Mouse (Mus musculus) embryonic facial prominence, embryonic 10.5 days (tissue): ENCODE data around the gene Tstd1. TPM values are rescaled to one million over a fixed set of nuclear protein-coding genes. Genes with fewer than 3 reads are reported as not detected.

Experiments used
- DNase-seq: peaks from one replicate; pipeline ENCODE4 v3.0.0-alpha.2; 2017; ENCODE audit warnings: low spot score
- H3K27ac ChIP-seq: fragments of 300-500 bp; sonication (generic); replicated peaks from 2 replicates; pipeline ENCODE4 v1.5.1; 2016; ENCODE audit warnings: mild to moderate bottlenecking
- H3K27me3 ChIP-seq: fragments of 300-500 bp; sonication (generic); replicated peaks from 2 replicates; pipeline ENCODE4 v1.6.1; 2016; ENCODE audit warnings: low read depth, mild to moderate bottlenecking; ENCODE audit not compliant: poor library complexity, severe bottlenecking
- H3K36me3 ChIP-seq: fragments of 300-500 bp; sonication (generic); replicated peaks from 2 replicates; pipeline ENCODE4 v1.6.1; 2016; ENCODE audit warnings: mild to moderate bottlenecking, moderate library complexity
- H3K4me1 ChIP-seq: fragments of 300-500 bp; sonication (generic); 2 replicates; pipeline ENCODE4 v1.6.1; 2016
- H3K4me3 ChIP-seq: fragments of 300-500 bp; sonication (generic); 2 replicates; pipeline ENCODE4 v1.5.1; 2016; ENCODE audit warnings: mild to moderate bottlenecking, moderate library complexity
- H3K9me3 ChIP-seq: fragments of 300-500 bp; sonication (generic); 2 replicates; pipeline ENCODE4 v1.6.1; 2016; ENCODE audit warnings: mild to moderate bottlenecking
- WGBS: fragments of 180-500 bp; shearing (Covaris S2); methylation state at CpG from one replicate; pipeline ENCODE4 v1.1.7; 2016; 5-methylcytosine and 5-hydroxymethylcytosine counted together
- polyA plus RNA-seq: library from polyadenylated mRNA; unstranded; fragments of >200 nt; fragmentation: Nextera tagmentation; extraction: Ambion mirVana; gene quantifications from 2 replicates; pipeline ENCODE4 v1.2.1, GENCODE M21; 2016

Tstd1 gene
- polyA plus RNA-seq, 1 experiment from 2014 or later: 6.0 TPM

DNA sequence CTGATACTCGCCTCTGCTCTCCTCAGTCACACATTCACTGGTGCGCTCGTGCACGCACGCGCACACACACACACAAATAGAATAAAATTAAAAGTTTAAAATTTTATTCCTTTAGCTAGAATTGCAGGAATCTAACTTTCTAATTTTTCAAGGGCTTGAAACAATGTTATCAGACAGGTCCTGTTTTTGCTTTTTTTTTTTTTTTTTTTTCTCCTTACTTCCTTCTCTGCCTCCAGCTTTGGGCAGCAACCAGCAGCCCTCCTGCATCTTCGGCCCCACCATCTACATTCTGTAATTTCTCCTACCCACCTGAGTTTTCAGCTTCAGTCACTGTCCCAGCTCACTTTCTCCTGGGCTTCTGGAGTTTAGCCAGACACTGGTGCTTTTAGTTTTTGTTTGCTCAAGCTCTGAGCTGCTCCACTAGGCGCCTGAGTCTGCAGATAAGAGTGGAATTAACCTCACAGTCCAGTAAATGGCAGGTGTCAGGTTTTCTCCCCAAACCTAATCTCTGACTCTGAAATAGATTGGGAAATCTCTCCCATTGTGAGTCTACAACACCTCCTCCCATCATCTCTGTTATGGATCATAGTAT, 3.9 kb downstream of the Tstd1 start:
- Histone ChIP-seq H3K27ac (no peak overlapping the region), H3K27me3 (no peaks in the 10 kb centered on the region), H3K4me1 (peaks cover 6% of the 10 kb centered on the region; the same call in 1 of the 2 replicates), H3K36me3 (peaks cover 38% of the 10 kb centered on the region), H3K4me3 (no peak overlapping the region), H3K9me3 (no peaks in the 10 kb centered on the region)
- WGBS: 89% methylated on average over 8 of the region's 8 CpGs
- no peak for DNase-seq

DNA sequence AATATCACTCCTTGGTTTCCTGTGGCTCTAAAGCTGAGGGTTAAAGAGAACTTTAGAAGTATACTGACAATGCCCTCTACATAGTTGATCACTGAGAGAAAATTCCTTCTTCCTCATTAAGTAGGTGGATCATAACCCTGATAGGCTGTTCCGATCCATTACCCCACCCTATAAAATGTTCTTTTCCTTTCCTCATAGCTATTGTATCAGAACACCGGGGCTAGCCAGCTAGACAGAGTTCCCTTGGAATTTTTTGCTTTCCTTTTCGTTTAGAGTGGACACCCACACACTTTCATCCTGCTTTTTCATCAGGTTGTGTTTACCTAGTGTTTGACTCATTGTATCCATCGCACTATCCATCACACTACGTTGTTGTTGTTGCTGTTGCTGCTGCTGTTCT, 6.0 kb downstream of the Tstd1 start:
- no peak for DNase-seq
- Histone ChIP-seq H3K4me1 (no peaks in the 10 kb centered on the region), H3K27me3 (no peaks in the 10 kb centered on the region), H3K36me3 (peaks cover 17% of the 10 kb centered on the region), H3K9me3 (no peaks in the 10 kb centered on the region), H3K4me3 (no peak overlapping the region), H3K27ac (no peak overlapping the region)
- 82% methylated on average over 5 of the region's 5 CpGs for WGBS

DNA sequence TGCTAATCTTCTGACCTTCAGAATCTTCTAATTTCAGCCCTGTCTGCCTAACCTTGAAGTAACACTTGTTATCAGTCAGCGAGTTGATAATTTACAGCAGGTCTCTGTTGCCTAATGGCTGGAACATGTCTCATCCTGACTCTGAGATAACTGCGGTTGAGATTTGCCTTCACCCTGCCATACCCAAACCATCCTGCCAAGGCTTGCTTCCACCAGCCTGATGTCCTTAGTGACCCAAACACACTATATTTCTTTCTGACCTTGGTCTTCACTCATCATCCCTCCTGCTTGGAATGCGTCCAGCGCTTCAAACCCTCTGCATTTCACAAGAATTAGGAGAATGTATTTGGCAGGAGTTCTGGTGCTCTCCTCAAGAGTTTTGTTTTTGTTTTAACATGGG, 6.5 kb downstream of the Tstd1 start:
- Histone ChIP-seq H3K36me3 (peaks cover 12% of the 10 kb centered on the region), H3K9me3 (no peaks in the 10 kb centered on the region), H3K27me3 (no peaks in the 10 kb centered on the region), H3K27ac (no peak overlapping the region), H3K4me3 (no peak overlapping the region), H3K4me1 (no peaks in the 10 kb centered on the region)
- 80% methylated on average over 4 of the region's 4 CpGs for WGBS
- DNase-seq: no peak

DNA sequence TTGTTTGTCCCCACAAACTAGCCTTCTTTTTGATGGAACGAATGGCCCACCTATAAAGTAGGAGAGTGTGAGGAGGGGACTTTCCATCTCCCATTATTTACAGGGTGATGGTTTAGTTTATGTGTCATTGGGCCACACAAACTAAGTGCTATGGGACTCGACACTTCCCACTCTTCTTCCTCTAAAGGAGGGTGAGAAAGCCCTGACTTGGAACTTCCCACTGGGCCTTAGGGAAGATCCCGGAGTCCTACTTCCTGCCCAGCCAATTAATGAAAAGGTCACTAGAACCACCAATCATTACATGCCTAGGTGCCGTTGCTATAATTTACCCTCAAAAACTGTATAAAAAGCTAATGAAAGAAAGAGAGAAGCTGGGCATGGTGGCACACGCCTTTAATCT, 13.5 kb downstream of the Tstd1 start:
- no peak overlapping the region for H3K27ac ChIP-seq
- H3K4me3 ChIP-seq: no peak overlapping the region
- no peak for DNase-seq
- peaks cover 15% of the 10 kb centered on the region for H3K27me3 ChIP-seq
- no peaks in the 10 kb centered on the region for H3K9me3 ChIP-seq
- H3K36me3 ChIP-seq: no peaks in the 10 kb centered on the region
- WGBS: 81% methylated on average over 5 of the region's 5 CpGs
- peaks cover 1% of the 10 kb centered on the region; the same call in 1 of the 2 replicates for H3K4me1 ChIP-seq

DNA sequence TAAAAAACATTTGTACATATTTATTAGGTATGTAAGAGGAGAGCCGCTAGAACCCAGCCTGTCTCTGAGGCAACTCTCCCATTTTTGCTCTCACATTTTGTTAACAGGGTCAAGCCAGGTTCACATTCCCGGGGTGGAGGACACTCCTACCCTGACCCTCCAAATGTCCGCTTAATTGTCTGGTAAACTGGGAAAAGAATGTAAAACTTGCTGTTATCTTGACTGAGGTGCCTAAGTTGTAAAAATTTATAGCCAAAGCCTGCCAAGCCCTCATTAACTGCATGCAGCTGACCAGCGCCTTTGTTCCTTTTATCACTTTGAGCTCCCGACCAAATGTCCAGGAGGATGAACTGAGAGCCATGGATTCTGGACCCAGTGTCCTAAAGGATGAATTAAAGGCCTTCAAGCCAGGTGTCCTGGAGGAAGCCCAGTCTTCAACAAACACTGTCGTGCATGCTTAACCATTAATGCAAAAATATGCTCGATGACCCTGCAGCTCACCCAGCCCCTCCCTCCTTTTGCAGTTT, 16.7 kb downstream of the Tstd1 start:
- peaks cover 25% of the 10 kb centered on the region for H3K4me1 ChIP-seq
- H3K27ac ChIP-seq: no peak overlapping the region
- H3K27me3 ChIP-seq: peaks cover 47% of the 10 kb centered on the region
- DNase-seq: no peak
- 64% methylated on average over 7 of the region's 7 CpGs for WGBS
- no peak overlapping the region for H3K4me3 ChIP-seq
- H3K9me3 ChIP-seq: no peaks in the 10 kb centered on the region
- no peaks in the 10 kb centered on the region for H3K36me3 ChIP-seq

DNA sequence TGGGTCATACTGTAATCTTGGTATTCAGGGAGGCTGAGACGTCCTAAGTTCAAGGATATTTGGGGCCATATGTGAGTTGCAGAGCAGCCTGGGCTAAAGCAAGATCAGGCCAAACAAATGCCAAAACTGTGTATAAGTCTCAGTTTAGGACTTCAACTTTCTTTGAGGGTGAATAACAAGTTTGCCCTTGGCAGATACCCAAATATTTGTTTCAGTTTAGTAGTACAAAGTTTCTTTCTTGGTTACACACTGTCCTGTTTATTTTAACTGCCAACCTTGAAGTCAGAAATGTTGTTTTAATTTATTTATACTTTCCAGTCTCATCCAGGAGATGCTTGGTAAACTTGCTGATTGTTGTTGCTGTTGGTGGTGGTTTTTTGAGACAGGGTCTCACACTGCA, 17.3 kb downstream of the Tstd1 start:
- 81% methylated on average over 1 of the region's 1 CpGs for WGBS
- no peak overlapping the region for H3K27ac ChIP-seq

DNA sequence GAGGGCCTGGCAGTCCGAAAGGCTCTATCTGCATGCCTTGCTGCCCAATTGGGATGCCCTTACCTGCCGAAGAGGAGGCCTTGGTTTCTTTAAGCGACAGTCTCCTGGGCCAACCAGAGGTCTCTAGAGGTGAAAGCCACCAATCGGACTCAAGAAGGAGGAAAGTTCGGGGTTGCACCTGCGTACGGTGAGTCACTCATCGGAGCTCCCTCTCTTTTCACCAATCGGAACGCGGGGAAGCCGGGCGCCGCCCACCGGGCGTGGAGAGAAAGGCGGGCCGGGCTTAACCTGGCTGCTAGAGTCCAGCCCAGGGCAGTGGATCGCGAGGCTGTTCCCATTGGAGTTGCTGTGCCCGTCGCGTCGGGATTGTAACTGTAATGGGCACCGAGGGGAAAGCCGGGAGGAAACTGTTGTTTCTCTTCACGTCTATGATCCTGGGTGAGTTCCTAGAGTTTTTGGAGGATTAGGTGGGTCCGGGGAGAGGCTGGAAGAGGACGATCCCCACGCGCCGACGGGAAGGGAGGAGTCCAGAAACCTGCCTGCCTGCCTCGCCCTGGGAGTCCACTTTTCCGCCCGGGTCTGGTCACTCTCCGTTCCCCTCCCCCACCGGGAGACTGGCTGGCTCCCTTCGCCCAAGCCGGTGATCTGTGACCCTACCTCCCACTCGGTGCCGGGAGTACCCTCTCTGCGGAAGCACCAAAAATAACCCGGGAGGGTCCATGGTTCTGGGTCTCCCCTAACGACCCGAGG, 18.8 kb downstream of the Tstd1 start, which contains the start of gene F11r:
Gene F11r (plus strand): TSS at position 272 of the 750 bp plus-strand sequence.
- no peaks in the 10 kb centered on the region for H3K36me3 ChIP-seq
- DNase-seq: peak; percentile 86
- peak within 1 kb of the TSS; percentile 61 for H3K4me3 ChIP-seq
- WGBS: under 1% methylated on average over 46 of the region's 46 CpGs
- peak within 1 kb of the TSS; percentile 71 for H3K27ac ChIP-seq
- no peaks in the 10 kb centered on the region for H3K9me3 ChIP-seq
- H3K27me3 ChIP-seq: peaks cover 53% of the 10 kb centered on the region
- peaks cover 42% of the 10 kb centered on the region for H3K4me1 ChIP-seq

More for the DNA sequence above, 17.3 kb downstream of the Tstd1 start:
- no peak overlapping the region for H3K4me3 ChIP-seq
- H3K36me3 ChIP-seq: no peaks in the 10 kb centered on the region
- no peaks in the 10 kb centered on the region for H3K9me3 ChIP-seq
- H3K27me3 ChIP-seq: peaks cover 53% of the 10 kb centered on the region
- no peak for DNase-seq
- peaks cover 30% of the 10 kb centered on the region for H3K4me1 ChIP-seq

DNA sequence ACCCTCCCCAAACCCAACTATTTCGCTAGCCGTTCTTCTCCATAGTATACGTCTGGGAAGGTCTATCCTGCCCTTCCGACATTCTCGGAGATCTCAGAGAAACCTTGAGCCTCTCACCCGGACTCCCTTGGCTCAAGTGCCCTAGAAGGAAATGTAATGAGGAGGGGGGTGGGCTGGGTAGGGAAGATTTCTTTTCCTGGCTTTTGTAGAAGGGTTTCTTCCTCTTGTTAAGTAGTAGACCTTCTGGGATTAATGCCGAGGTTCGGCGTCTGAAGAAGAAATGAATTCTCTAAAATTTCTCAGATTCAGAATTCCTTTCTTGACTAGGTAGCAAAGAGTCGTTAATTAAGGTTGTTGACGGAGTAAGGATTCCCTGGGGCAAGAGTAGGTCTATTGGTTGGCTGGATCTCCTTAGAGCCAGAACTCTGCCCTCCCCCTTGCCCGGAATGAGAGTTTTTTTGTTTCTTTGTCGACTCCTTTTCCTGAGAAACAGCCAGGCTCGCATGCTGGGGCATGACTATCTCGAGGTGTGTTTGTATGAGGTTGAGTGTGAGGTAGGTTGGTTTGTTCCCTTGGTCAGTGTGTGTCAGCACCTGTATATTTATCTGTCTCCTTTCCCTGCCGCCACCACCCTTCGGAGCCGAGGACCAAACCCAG, 19.5 kb downstream of the Tstd1 start:
- 3% methylated on average over 18 of the region's 18 CpGs for WGBS
- H3K4me3 ChIP-seq: peak overlapping the region; percentile 61
- H3K36me3 ChIP-seq: no peaks in the 10 kb centered on the region
- H3K27me3 ChIP-seq: peaks cover 53% of the 10 kb centered on the region
- peak; percentile 20 for DNase-seq
- peaks cover 42% of the 10 kb centered on the region for H3K4me1 ChIP-seq
- H3K27ac ChIP-seq: peak overlapping the region; percentile 71
- no peaks in the 10 kb centered on the region for H3K9me3 ChIP-seq

DNA sequence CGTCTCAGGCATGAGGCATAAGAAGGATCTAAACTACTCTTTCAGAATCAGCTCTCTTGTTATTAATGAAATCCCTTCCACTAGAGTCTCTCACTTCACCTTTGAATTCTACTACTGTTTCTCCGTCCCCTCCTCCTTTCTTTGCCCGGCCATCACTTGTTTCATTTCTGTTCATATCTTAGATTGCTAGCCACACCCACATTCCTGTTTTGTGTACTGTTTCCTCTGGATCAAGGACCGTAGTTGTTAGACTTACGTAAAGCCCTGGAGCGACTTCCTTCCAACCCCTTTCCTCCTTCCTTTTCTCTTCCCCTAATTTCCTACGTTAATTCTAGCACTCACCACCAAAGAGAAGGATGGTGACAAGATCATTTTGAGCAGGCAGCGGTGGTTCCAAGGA, 20.4 kb downstream of the Tstd1 start:
- H3K9me3 ChIP-seq: 0 out of 2 replicates have a peak, but pooled peaks cover 7% of the 10 kb centered on the region
- no peak overlapping the region for H3K27ac ChIP-seq
- 0 out of 2 replicates have a peak, but pooled peaks cover 6% of the 10 kb centered on the region for H3K36me3 ChIP-seq
- H3K4me3 ChIP-seq: peak overlapping the region; percentile 61
- H3K27me3 ChIP-seq: peaks cover 53% of the 10 kb centered on the region
- 29% methylated on average over 8 of the region's 8 CpGs for WGBS
- no peak for DNase-seq
- peaks cover 42% of the 10 kb centered on the region for H3K4me1 ChIP-seq

DNA sequence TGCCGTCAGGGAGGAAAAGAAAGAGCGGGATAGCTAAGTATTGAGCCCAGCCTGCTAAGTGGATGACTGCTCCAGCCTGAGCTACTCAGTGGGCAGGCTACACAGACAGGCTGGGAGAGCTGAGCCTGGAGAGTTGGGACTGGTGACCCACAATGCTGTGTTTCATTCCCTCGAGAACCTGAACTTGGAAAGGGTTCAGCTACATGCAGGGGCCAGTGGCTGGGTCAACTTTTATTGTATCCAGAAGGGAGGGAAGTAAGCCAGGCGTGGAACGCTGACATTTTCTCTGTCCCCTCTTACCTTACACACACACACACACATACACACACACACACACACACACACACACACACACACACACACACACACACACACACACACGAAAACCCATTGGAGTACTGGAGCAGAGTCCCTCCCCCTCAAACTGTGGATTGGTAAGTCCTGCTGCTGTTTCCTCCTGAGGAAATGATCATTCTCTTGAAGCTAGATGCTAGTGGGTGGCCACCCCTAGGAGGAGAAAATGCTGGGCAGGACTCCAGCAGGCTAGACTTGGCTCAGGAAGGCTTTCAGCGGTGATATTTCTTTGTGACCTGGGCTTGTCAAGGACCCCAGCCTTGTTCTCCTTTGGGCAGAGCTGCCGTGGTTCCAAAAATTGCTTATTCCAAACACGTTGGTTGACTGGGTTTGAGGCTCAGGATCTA, 21.5 kb downstream of the Tstd1 start:
- H3K9me3 ChIP-seq: 0 out of 2 replicates have a peak, but pooled peaks cover 8% of the 10 kb centered on the region
- H3K4me3 ChIP-seq: peak overlapping the region; percentile 61; the same call in 1 of the 2 replicates
- H3K36me3 ChIP-seq: 0 out of 2 replicates have a peak, but pooled peaks cover 6% of the 10 kb centered on the region
- H3K27me3 ChIP-seq: peaks cover 53% of the 10 kb centered on the region
- WGBS: 55% methylated on average over 9 of the region's 9 CpGs
- H3K27ac ChIP-seq: 0 out of 2 replicates have a peak overlapping the region, but pooled peaks have one; percentile 3
- H3K4me1 ChIP-seq: peaks cover 42% of the 10 kb centered on the region
- peak; percentile 12 for DNase-seq

DNA sequence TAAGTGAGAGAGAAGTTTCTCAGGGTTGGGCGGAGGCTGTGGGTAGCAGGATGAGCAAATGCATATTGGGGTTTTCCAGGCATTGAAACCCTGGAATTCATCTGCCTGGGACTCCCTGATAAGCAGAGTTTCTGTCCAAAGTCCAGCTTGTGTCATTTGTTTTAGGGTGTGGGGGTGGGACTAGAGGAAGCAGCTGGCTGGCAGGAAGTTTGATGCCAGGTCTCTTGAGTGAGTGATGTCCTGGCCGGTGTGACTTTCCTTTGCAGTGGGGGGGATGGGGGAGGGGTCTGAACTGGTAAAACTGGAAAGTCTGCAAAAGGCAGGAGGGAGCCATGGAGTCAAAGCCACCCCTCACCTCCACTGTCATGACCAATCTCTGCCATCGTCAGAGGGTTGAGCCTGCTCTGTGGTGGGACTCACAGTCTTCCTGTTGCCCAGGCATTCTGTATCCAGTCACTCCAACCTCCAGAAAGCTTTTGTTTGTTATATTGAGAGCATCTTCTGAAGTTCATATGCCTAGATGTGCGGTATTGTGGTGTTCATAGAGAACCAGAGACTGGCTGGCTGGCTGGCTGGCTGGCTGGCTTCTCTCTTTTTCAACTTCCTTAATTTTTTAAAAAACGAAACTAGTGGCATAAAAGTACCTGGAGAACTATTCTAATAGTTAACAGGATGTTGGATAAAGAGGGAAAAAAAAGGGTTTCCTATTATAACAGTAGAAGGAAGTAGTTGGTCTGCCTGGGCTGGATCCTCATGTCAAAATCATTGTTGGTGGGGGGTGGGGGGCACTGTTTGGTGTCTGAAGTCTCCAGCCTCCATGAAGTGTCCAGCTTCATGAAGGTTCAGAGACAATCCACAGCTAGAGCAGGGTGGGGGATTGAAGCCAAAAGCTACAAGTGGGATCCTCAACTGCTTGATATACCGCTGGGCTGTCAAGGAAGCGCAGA, 23.1 kb downstream of the Tstd1 start:
- H3K4me1 ChIP-seq: peaks cover 42% of the 10 kb centered on the region
- peaks cover 8% of the 10 kb centered on the region; the same call in 1 of the 2 replicates for H3K9me3 ChIP-seq
- peaks cover 41% of the 10 kb centered on the region for H3K27me3 ChIP-seq
- H3K4me3 ChIP-seq: no peak overlapping the region
- no peak overlapping the region; the same call in none of the 2 replicates for H3K27ac ChIP-seq
- peak; percentile 40 for DNase-seq
- 60% methylated on average over 7 of the region's 7 CpGs for WGBS
- H3K36me3 ChIP-seq: 0 out of 2 replicates have a peak, but pooled peaks cover 6% of the 10 kb centered on the region
